Mouse (Mus musculus) embryonic facial prominence, embryonic 13.5 days (tissue): ENCODE measurements around the gene Stx18. TPM values are rescaled to one million over a fixed set of nuclear protein-coding genes. Genes with fewer than 3 reads are reported as not detected.

Source experiments
- ATAC-seq: fragments of 200-750 bp; cut with Nextera tagmentation; 2 replicates; pipeline ENCODE4 v1.8.0; 2017; ENCODE audit warnings: low read depth; ENCODE audit not compliant: insufficient number of reproducible peaks, insufficient read depth, low FRiP score, low TSS enrichment
- H3K27ac ChIP-seq: fragments of 300-500 bp; sonication (generic); 2 replicates; pipeline ENCODE4 v1.5.1; 2015; ENCODE audit warnings: moderate library complexity, mild to moderate bottlenecking, inconsistent platforms
- H3K27me3 ChIP-seq: fragments of 300-500 bp; sonication (generic); 2 replicates; pipeline ENCODE4 v1.6.1; 2015; ENCODE audit warnings: mild to moderate bottlenecking, inconsistent platforms
- H3K36me3 ChIP-seq: fragments of 300-500 bp; sonication (generic); 2 replicates; pipeline ENCODE4 v1.6.1; 2015; ENCODE audit warnings: mild to moderate bottlenecking, inconsistent platforms
- H3K4me1 ChIP-seq: fragments of 300-500 bp; sonication (generic); 2 replicates; pipeline ENCODE4 v1.6.1; 2015; ENCODE audit warnings: inconsistent platforms
- H3K4me2 ChIP-seq: fragments of 300-500 bp; sonication (generic); 2 replicates; pipeline ENCODE4 v1.6.1; 2015; ENCODE audit warnings: moderate library complexity, mild to moderate bottlenecking, inconsistent platforms
- H3K4me3 ChIP-seq: fragments of 300-500 bp; sonication (generic); 2 replicates; pipeline ENCODE4 v1.5.1; 2015; ENCODE audit warnings: mild to moderate bottlenecking, inconsistent platforms
- H3K9ac ChIP-seq: fragments of 300-500 bp; sonication (generic); 2 replicates; pipeline ENCODE4 v1.6.1; 2015; ENCODE audit warnings: mild to moderate bottlenecking, inconsistent platforms
- H3K9me3 ChIP-seq: fragments of 300-500 bp; sonication (generic); 2 replicates; pipeline ENCODE4 v1.6.1; 2016; ENCODE audit warnings: inconsistent platforms
- WGBS: fragments of 180-500 bp; shearing (Covaris S2); methylation state at CpG from one replicate; pipeline ENCODE4 v1.1.7; 2015; ENCODE audit warnings: mixed read lengths; 5-methylcytosine and 5-hydroxymethylcytosine counted together
- polyA plus RNA-seq: library from polyadenylated mRNA; unstranded; fragments of >200 nt; fragmentation: Nextera tagmentation; extraction: Ambion mirVana; gene quantifications from 2 replicates; pipeline ENCODE4 v1.2.1, GENCODE M21; 2015

Stx18 gene
- 61.7 and 67.5 TPM in 2 replicates for polyA plus RNA-seq

DNA sequence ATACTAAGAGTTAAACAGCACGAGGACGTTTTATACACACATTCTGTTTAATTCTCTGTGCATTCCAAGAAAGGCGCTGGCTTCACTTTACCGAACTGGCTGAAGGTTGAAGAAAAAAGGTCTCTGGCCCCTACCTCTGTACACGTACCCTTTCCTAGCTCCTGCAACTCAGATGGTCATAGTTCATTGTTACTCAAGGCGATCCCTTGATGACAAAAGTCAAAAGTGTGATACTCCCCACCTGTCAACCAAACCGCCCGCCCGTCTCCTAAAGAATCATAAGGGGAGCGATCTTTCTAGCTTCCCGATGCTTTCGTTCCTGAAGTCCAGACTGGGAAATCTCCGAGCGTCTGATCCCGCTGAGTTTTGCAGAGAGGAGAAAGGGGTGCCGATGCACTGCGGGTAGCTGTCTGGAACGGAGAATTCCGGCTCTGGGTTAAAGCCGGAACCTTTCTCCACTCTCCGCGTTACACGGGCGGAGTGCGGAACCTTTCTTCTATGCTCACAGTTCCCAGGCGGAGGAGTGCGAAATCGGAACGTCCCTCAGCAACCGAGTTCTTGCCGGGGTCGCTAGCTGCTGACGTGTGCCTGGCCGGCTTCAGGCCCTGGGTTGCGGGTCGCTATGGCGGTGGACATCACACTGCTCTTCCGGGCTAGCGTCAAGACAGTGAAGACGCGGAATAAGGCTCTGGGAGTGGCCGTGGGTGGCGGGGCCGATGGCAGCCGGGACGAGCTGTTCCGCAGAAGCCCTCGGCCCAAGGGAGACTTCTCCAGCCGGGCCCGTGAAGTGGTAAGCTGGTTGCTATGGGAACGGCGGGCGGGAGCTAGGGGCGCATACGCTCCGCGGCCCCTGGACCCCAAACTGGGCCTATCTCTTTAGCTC is at the start of gene Stx18:
TSS of gene Stx18 (plus strand) at position 33 of the 883 bp plus-strand sequence.
- Histone ChIP-seq H3K4me2 (peak within 1 kb of the TSS; percentile 74), H3K36me3 (peaks cover 8% of the 10 kb centered on the region), H3K27ac (peak within 1 kb of the TSS; percentile 89), H3K4me1 (peaks cover 26% of the 10 kb centered on the region), H3K9me3 (no peaks in the 10 kb centered on the region), H3K4me3 (peak within 1 kb of the TSS; percentile 89), H3K9ac (peak within 1 kb of the TSS; percentile 92), H3K27me3 (no peaks in the 10 kb centered on the region)
- ATAC-seq = peak; percentile 87
- WGBS = under 1% methylated on average over 57 of the region's 57 CpGs

DNA sequence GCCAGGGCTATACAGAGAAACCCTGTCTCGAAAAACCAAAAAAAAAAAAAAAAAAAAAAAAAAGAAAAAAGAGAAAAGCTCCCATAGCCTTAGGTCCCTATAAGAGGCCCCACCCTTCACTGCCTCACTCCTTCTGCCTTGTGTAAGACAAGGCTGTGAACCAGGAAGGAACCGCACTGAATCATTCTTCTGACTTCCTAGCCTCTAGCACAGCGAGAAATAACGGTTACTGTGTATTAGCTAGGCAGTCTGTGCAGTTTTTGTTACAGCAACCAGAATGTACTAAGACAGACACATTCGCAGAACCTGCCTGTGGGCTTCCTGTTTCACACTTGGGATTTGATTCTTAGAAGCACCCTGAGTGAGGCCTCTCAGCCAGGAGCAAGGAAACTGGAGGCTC is 46.2 kb upstream of the Stx18 start:
- H3K4me2 ChIP-seq = no peak overlapping the region
- H3K4me3 ChIP-seq = no peak overlapping the region
- H3K9me3 ChIP-seq = no peaks in the 10 kb centered on the region
- 76% methylated on average over 5 of the region's 5 CpGs for WGBS
- no peaks in the 10 kb centered on the region for H3K36me3 ChIP-seq
- no peak overlapping the region for H3K9ac ChIP-seq
- peaks cover 36% of the 10 kb centered on the region for H3K4me1 ChIP-seq
- peak overlapping the region; percentile 84; the same call in 1 of the 2 replicates for H3K27ac ChIP-seq
- no peak for ATAC-seq
- H3K27me3 ChIP-seq = no peaks in the 10 kb centered on the region

- H3K9ac ChIP-seq = no peak overlapping the region
- no peak overlapping the region for H3K4me2 ChIP-seq
- H3K4me1 ChIP-seq = peaks cover 36% of the 10 kb centered on the region
- no peaks in the 10 kb centered on the region for H3K36me3 ChIP-seq
- no peaks in the 10 kb centered on the region for H3K27me3 ChIP-seq
- WGBS = 81% methylated on average over 2 of the region's 2 CpGs
- no peak for ATAC-seq
- no peaks in the 10 kb centered on the region for H3K9me3 ChIP-seq
- no peak overlapping the region for H3K4me3 ChIP-seq
- H3K27ac ChIP-seq = no peak overlapping the region
These were observed 39.7 kb upstream of the Stx18 start for GRCm38 (mm10) chr5:37998805-37999204.

- H3K27me3 ChIP-seq = no peaks in the 10 kb centered on the region; the same call in 1 of the 2 replicates
- H3K27ac ChIP-seq = no peak overlapping the region
- no peaks in the 10 kb centered on the region for H3K9me3 ChIP-seq
- 69% methylated on average over 4 of the region's 4 CpGs for WGBS
- no peaks in the 10 kb centered on the region for H3K36me3 ChIP-seq
- ATAC-seq = no peak
- no peak overlapping the region for H3K4me2 ChIP-seq
- no peak overlapping the region for H3K4me3 ChIP-seq
- no peak overlapping the region for H3K9ac ChIP-seq
- peaks cover 42% of the 10 kb centered on the region for H3K4me1 ChIP-seq
These were observed 36.0 kb upstream of the Stx18 start for GRCm38 (mm10) chr5:38002573-38002972.

DNA sequence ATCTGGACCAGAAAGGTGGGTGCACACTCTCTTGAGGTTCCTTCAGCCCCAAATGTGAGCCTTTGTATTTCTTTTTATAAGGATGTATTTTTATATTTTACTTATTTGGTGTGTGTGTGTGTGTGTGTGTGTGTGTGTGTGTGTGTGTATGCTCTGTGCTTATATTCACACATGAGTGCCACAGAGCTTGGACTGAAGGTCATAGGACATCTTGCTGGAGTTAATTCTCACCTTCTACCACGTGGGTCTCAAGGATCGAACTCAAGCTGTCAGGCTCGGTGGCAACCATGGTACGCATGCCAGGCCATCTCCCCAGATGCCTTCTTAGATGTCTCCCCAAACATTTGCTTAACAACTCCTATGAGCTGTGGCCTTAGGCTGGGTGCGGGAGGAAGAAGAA is 33.8 kb upstream of the Stx18 start:
- no peak for ATAC-seq
- Histone ChIP-seq H3K4me3 (no peak overlapping the region), H3K36me3 (no peaks in the 10 kb centered on the region), H3K9me3 (no peaks in the 10 kb centered on the region), H3K4me1 (peaks cover 44% of the 10 kb centered on the region), H3K4me2 (no peak overlapping the region), H3K9ac (no peak overlapping the region), H3K27ac (no peak overlapping the region), H3K27me3 (no peaks in the 10 kb centered on the region; the same call in 1 of the 2 replicates)
- 78% methylated on average over 5 of the region's 5 CpGs for WGBS

GRCm38 (mm10) chr5:38006415-38007347 is 31.9 kb upstream of the Stx18 start:
- H3K9me3 ChIP-seq = no peaks in the 10 kb centered on the region
- no peak overlapping the region; the same call in 1 of the 2 replicates for H3K9ac ChIP-seq
- no peaks in the 10 kb centered on the region for H3K36me3 ChIP-seq
- ATAC-seq = 0 out of 2 replicates have a peak, but pooled peaks have one; percentile 32
- H3K27ac ChIP-seq = peak overlapping the region; percentile 61
- H3K27me3 ChIP-seq = no peaks in the 10 kb centered on the region; the same call in 1 of the 2 replicates
- peaks cover 32% of the 10 kb centered on the region for H3K4me1 ChIP-seq
- H3K4me3 ChIP-seq = no peak overlapping the region
- 24% methylated on average over 17 of the region's 17 CpGs for WGBS
- no peak overlapping the region for H3K4me2 ChIP-seq

- Histone ChIP-seq H3K27me3 (no peaks in the 10 kb centered on the region; the same call in 1 of the 2 replicates), H3K9me3 (no peaks in the 10 kb centered on the region), H3K27ac (no peak overlapping the region), H3K4me3 (no peak overlapping the region), H3K36me3 (no peaks in the 10 kb centered on the region), H3K4me2 (no peak overlapping the region), H3K9ac (no peak overlapping the region), H3K4me1 (peaks cover 25% of the 10 kb centered on the region)
- WGBS = 84% methylated on average over 4 of the region's 4 CpGs
- no peak for ATAC-seq
These were observed 29.5 kb upstream of the Stx18 start for GRCm38 (mm10) chr5:38009071-38009470.

DNA sequence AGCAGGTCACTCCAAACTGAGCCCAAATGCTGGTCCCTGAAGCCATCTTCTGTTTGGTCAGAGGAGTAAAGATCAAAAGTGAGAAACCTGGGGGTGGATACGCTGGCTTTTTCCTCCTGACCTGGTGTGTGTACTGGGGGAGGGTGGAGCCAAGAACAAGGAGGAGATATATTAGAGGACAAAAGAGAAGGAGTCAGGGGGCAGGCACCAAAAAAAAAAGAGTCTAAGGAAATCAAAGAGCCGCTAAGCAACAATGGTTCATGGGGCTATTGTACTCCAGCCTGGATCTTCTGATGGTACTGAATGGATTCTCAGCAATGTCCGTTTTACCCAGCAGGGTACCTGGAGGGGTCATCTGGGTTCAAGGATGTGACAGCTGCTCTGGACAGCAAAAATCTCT is 23.6 kb upstream of the Stx18 start:
- Histone ChIP-seq H3K9me3 (no peaks in the 10 kb centered on the region), H3K27ac (no peak overlapping the region), H3K4me3 (no peak overlapping the region), H3K4me2 (no peak overlapping the region), H3K9ac (no peak overlapping the region), H3K4me1 (no peaks in the 10 kb centered on the region), H3K36me3 (no peaks in the 10 kb centered on the region), H3K27me3 (no peaks in the 10 kb centered on the region)
- no peak for ATAC-seq
- 66% methylated on average over 3 of the region's 3 CpGs for WGBS

DNA sequence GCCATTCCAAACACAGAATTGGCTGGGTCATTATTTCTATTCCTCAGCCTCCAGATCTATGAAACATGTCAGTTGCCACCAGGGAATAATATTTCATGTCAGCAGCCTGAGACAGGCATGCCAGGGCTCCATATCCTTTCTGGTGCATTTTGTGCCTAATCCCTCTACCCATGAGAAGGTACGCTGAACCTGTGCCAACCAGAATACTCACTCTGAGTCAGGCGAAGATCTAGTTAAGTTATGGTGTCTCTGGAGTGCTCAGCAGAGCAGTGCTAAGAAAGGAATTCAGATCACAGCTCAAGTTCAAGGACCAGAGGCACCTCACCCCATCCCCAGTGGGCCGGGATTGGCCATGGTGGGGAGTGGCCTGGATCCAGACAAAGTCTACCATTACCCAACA is 21.6 kb upstream of the Stx18 start:
- Histone ChIP-seq H3K27me3 (no peaks in the 10 kb centered on the region), H3K36me3 (no peaks in the 10 kb centered on the region), H3K4me3 (no peak overlapping the region), H3K4me1 (no peaks in the 10 kb centered on the region), H3K9me3 (no peaks in the 10 kb centered on the region), H3K4me2 (no peak overlapping the region), H3K27ac (no peak overlapping the region), H3K9ac (no peak overlapping the region)
- WGBS = 83% methylated on average over 3 of the region's 3 CpGs
- no peak for ATAC-seq

DNA sequence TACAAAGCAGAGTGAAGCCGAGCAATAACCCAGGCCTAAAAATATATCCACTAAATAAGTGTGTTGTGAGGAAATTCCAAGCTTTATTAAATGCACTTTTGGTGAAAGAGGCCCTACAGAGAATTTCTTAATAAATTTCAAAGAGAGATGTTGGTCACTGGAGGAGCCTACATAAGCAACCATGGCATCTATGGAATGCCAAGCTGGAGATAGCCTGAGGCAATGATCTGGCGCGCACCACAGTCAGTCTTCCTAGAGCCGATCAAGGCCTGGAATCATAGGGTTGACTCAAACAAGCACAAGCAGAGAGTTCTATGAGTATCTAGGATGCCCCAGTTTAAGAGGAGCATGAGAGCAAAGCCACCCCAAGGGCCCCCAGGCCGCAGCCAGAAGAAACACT is 10.9 kb upstream of the Stx18 start:
- no peak overlapping the region for H3K9ac ChIP-seq
- 36% methylated on average over 5 of the region's 5 CpGs for whole genome bisulfite sequencing
- no peak for ATAC-seq
- no peaks in the 10 kb centered on the region for H3K36me3 ChIP-seq
- H3K4me1 ChIP-seq = peaks cover 42% of the 10 kb centered on the region
- no peak overlapping the region for H3K4me2 ChIP-seq
- H3K4me3 ChIP-seq = no peak overlapping the region
- no peaks in the 10 kb centered on the region for H3K27me3 ChIP-seq
- H3K27ac ChIP-seq = peak overlapping the region; percentile 57; the same call in 1 of the 2 replicates
- H3K9me3 ChIP-seq = no peaks in the 10 kb centered on the region

DNA sequence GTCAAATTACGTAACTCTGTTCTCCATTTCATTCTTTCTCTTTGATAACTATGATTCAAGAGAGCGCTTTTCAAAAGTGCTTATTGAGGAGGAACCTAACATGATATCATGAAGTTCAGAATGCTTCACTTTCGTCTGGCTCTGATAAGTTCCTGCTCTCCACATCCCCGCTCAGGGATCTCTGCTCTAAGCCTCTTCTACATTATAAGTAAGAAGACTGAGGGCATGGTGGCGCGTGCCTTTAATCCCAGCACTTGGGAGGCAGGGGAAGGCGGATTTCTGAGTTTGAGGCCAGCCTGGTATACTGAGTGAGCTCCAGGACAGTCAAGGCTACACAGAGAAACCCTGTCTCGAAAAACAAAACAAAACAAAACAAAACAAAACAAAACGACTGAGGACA is 268 bp upstream of the Stx18 start:
- Histone ChIP-seq H3K27ac (peak overlapping the region; percentile 89), H3K4me2 (peak overlapping the region; percentile 74)
- WGBS = 16% methylated on average over 9 of the region's 9 CpGs

More for the DNA sequence above, 268 bp upstream of the Stx18 start:
- Histone ChIP-seq H3K9ac (peak overlapping the region; percentile 92), H3K36me3 (peaks cover 8% of the 10 kb centered on the region), H3K4me3 (peak overlapping the region; percentile 89), H3K9me3 (no peaks in the 10 kb centered on the region), H3K27me3 (no peaks in the 10 kb centered on the region), H3K4me1 (peaks cover 25% of the 10 kb centered on the region)
- no peak for ATAC-seq
